Mouse (Mus musculus) liver, embryonic 16.5 days (tissue): ENCODE measurements around the gene Zpbp. TPM values are rescaled to one million over a fixed set of nuclear protein-coding genes. Genes with fewer than 3 reads are reported as not detected.
A peak's percentile ranks its signal among the peaks of the same experiment; 100 is the strongest.

ENCODE experiments used
- ATAC-seq: fragments of 200-750 bp; cut with Nextera tagmentation; 2 replicates; pipeline ENCODE4 v1.8.0; 2017; ENCODE audit warnings: low read depth, mild to moderate bottlenecking, moderate number of reproducible peaks, moderate library complexity
- H3K27ac ChIP-seq: fragments of 300-500 bp; sonication (generic); 2 replicates; pipeline ENCODE4 v1.5.1; 2014; ENCODE audit warnings: mild to moderate bottlenecking, low read length
- H3K27me3 ChIP-seq: fragments of 300-500 bp; sonication (generic); 2 replicates; pipeline ENCODE4 v1.6.1; 2014; ENCODE audit warnings: low read depth, low read length, mixed read lengths; ENCODE audit not compliant: control insufficient read depth, insufficient read depth
- H3K36me3 ChIP-seq: fragments of 300-500 bp; sonication (generic); 2 replicates; pipeline ENCODE4 v1.6.1; 2014; ENCODE audit warnings: mild to moderate bottlenecking; ENCODE audit not compliant: control insufficient read depth, insufficient read depth
- H3K4me1 ChIP-seq: fragments of 300-500 bp; sonication (generic); 2 replicates; pipeline ENCODE4 v1.6.1; 2014; ENCODE audit warnings: low read depth, low read length, mixed read lengths; ENCODE audit not compliant: control insufficient read depth
- H3K4me2 ChIP-seq: fragments of 300-500 bp; sonication (generic); 2 replicates; pipeline ENCODE4 v1.6.1; 2014; ENCODE audit warnings: low read depth, low read length, mixed read lengths
- H3K4me3 ChIP-seq: fragments of 300-500 bp; sonication (generic); 2 replicates; pipeline ENCODE4 v1.5.1; 2014; ENCODE audit warnings: low read depth, mild to moderate bottlenecking, low read length
- H3K9ac ChIP-seq: fragments of 300-500 bp; sonication (generic); 2 replicates; pipeline ENCODE4 v1.6.1; 2014; ENCODE audit warnings: low read depth, low read length
- H3K9me3 ChIP-seq: fragments of 300-500 bp; sonication (generic); replicated peaks from 2 replicates; pipeline ENCODE4 v1.6.1; 2016; ENCODE audit warnings: low read length; ENCODE audit not compliant: control insufficient read depth
- whole genome bisulfite sequencing: fragments of 180-500 bp; shearing (Covaris S2); extraction: QIAGEN DNeasy Blood & Tissue Kit; methylation state at CpG from one replicate; pipeline ENCODE4 v1.1.7; 2014; ENCODE audit not compliant: insufficient replicate concordance; 5-methylcytosine and 5-hydroxymethylcytosine counted together
- polyA plus RNA-seq: library from polyadenylated mRNA; unstranded; fragments of >200 nt; fragmentation: Nextera tagmentation; extraction: Ambion mirVana; gene quantifications from 2 replicates; pipeline ENCODE4 v1.2.1, GENCODE M21; 2015

The Zpbp gene
- 0.20 TPM in 2 replicates for polyA plus RNA-seq

DNA sequence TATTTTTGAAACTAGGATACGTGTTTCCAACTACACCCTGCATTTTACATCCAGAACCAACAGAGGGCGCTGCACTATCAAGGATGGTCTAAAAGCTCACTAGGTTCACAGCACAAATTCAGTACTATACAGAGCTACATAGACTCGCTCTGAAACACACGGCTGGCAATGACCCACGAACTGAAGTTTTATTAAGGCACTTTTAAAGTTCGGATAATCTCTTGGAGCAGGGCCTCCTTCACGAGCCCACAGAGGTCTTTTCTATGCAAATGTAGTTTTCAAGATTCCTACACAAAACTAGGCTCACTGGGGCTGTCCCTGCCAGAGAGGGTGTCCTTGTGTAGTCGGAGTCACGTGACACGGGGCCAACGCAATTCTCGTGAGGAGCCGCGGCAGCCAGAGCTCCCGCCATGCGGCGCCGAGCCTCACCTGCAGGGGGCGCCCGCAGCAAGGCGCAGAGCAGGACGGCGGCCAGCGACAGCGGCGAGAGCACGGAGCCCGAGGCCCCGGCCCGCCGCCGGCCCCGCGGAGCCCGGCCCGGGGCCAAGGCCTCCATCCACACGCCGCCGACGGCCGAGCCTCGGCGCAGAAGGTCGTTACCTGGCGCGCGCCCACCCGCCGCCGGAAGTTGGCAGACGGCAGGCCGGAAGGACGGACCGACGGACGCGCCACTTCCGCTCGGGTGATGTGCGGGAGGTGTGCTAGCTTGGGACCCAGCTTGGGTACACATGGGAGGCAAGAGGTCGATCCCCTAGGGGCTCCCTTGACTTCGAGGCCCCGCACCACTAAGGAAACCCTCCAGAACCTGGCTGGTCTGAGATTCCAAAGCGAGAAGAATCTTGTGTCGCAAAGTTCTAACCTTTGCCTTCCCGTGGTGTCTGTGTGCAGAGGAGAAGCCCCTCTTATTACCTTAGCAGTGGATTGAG, at the start of gene Zpbp, which contains the start of gene Spata48:
Gene Zpbp, minus strand, starts transcription at position 774 of the 926 bp plus-strand sequence.
Gene Spata48, plus strand, starts transcription at position 460 of the 926 bp plus-strand sequence.
- Histone ChIP-seq H3K9me3 (no peaks in the 10 kb centered on the region), H3K4me2 (peak within 1 kb of the TSS; percentile 79), H3K27ac (peak within 1 kb of the TSS; percentile 41), H3K4me3 (peak within 1 kb of the TSS; percentile 85), H3K4me1 (peaks cover 5% of the 10 kb centered on the region; the same call in 1 of the 2 replicates), H3K36me3 (no peaks in the 10 kb centered on the region), H3K27me3 (no peaks in the 10 kb centered on the region), H3K9ac (peak within 1 kb of the TSS; percentile 84)
- 2% methylated on average over 60 of the region's 66 CpGs for whole genome bisulfite sequencing
- ATAC-seq: peak; percentile 95

DNA sequence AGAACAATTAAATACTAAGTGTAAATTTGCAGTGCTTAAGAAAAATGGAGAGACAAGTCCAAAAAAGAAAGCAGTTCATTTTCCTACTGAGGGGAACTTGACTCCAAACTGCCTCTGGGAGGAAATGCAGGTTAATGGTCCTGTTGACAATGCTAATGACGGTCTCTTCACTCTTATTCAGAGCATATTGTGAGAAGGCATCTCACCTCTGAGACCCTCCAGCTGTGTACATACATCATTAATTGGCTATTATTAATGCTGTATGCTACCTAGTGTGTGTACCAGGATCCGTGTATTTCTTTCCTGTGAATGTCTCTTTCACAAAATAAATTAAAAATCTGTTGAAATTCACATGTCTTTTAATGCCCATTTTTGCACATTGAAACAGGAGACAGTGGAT, 47.2 kb upstream of the Zpbp start:
- no peak overlapping the region for H3K27ac ChIP-seq
- ATAC-seq: no peak
- WGBS: 57% methylated on average over 2 of the region's 2 CpGs
- no peaks in the 10 kb centered on the region for H3K9me3 ChIP-seq
- no peaks in the 10 kb centered on the region for H3K4me1 ChIP-seq
- H3K9ac ChIP-seq: no peak overlapping the region
- H3K4me3 ChIP-seq: no peak overlapping the region
- no peak overlapping the region for H3K4me2 ChIP-seq
- no peaks in the 10 kb centered on the region for H3K27me3 ChIP-seq
- H3K36me3 ChIP-seq: no peaks in the 10 kb centered on the region

GRCm38 (mm10) chr11:11506187-11506586, 44.0 kb upstream of the Zpbp start:
- Histone ChIP-seq H3K9ac (no peak overlapping the region), H3K4me1 (no peaks in the 10 kb centered on the region), H3K36me3 (no peaks in the 10 kb centered on the region), H3K4me3 (no peak overlapping the region), H3K27ac (no peak overlapping the region), H3K4me2 (no peak overlapping the region), H3K27me3 (no peaks in the 10 kb centered on the region), H3K9me3 (no peaks in the 10 kb centered on the region)
- no peak for ATAC-seq
- 57% methylated on average over 2 of the region's 2 CpGs for WGBS

DNA sequence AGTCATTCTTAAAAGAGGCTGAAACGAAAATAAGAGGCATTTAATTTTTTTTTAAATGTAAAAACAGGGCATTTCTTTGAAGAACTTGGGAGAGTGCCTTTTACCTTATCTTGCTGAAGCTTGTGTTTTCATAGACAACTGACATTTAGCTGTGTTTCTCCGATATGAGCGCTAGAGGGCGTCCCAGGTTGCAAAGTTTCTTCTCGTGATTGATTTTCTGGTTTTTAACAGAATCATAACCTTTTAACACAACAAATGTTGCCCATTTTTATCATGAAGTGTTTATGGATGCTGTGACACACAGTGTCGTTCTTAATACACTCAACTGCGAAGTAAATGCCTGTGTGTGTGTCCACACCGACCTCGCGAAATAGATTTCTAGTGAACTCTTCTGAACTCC, 37.7 kb upstream of the Zpbp start:
- H3K9ac ChIP-seq: no peak overlapping the region
- H3K4me1 ChIP-seq: no peaks in the 10 kb centered on the region
- H3K9me3 ChIP-seq: no peaks in the 10 kb centered on the region
- no peak overlapping the region for H3K4me3 ChIP-seq
- no peaks in the 10 kb centered on the region for H3K27me3 ChIP-seq
- no peaks in the 10 kb centered on the region for H3K36me3 ChIP-seq
- no peak for ATAC-seq
- WGBS: 21% methylated on average over 10 of the region's 10 CpGs
- no peak overlapping the region for H3K4me2 ChIP-seq
- no peak overlapping the region for H3K27ac ChIP-seq

- Histone ChIP-seq H3K27ac (no peak overlapping the region), H3K27me3 (no peaks in the 10 kb centered on the region), H3K4me3 (no peak overlapping the region), H3K9me3 (no peaks in the 10 kb centered on the region), H3K4me1 (no peaks in the 10 kb centered on the region), H3K4me2 (no peak overlapping the region), H3K9ac (no peak overlapping the region), H3K36me3 (no peaks in the 10 kb centered on the region)
- no peak for ATAC-seq
- 76% methylated on average over 2 of the region's 2 CpGs for WGBS
Measured at GRCm38 (mm10) chr11:11495697-11496096, 33.5 kb upstream of the Zpbp start.

- no peaks in the 10 kb centered on the region for H3K4me1 ChIP-seq
- no peak overlapping the region for H3K27ac ChIP-seq
- WGBS: 71% methylated on average over 5 of the region's 5 CpGs
- ATAC-seq: no peak
- H3K9ac ChIP-seq: no peak overlapping the region
- H3K36me3 ChIP-seq: no peaks in the 10 kb centered on the region
- no peak overlapping the region for H3K4me3 ChIP-seq
- no peaks in the 10 kb centered on the region for H3K9me3 ChIP-seq
- no peaks in the 10 kb centered on the region for H3K27me3 ChIP-seq
- H3K4me2 ChIP-seq: no peak overlapping the region
Measured at GRCm38 (mm10) chr11:11492044-11492443, 29.8 kb upstream of the Zpbp start.

GRCm38 (mm10) chr11:11484378-11484777, 22.2 kb upstream of the Zpbp start:
- no peak overlapping the region for H3K4me3 ChIP-seq
- no peak overlapping the region for H3K9ac ChIP-seq
- no peaks in the 10 kb centered on the region for H3K36me3 ChIP-seq
- 0 out of 2 replicates have a peak, but pooled peaks have one; percentile 45 for ATAC-seq
- no peak overlapping the region for H3K4me2 ChIP-seq
- H3K27me3 ChIP-seq: no peaks in the 10 kb centered on the region
- WGBS: 32% methylated on average over 8 of the region's 8 CpGs
- H3K4me1 ChIP-seq: no peaks in the 10 kb centered on the region
- no peaks in the 10 kb centered on the region for H3K9me3 ChIP-seq
- no peak overlapping the region for H3K27ac ChIP-seq

DNA sequence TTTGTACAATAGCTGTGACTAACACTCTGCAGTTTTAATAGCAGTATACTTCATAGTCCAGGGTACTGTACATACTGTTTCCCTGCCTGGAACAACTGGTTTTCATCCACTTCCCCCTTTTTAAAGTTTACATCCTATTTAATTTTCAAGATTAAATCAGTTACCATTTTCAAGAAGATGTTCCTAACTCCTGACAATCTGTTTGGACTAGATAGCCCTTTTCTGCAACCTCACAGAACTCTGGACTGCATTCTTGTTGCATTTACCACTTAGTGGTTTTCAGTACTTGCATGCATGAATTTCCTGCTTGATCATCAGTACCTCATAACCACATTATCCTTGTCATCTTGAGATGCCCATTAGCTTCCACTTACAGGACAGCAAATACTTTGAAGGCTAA, 6.7 kb upstream of the Zpbp start:
- H3K27ac ChIP-seq: no peak overlapping the region
- no peaks in the 10 kb centered on the region for H3K4me1 ChIP-seq
- H3K27me3 ChIP-seq: no peaks in the 10 kb centered on the region
- no peaks in the 10 kb centered on the region for H3K36me3 ChIP-seq
- H3K4me2 ChIP-seq: no peak overlapping the region
- H3K9me3 ChIP-seq: no peaks in the 10 kb centered on the region
- no peak overlapping the region for H3K9ac ChIP-seq
- H3K4me3 ChIP-seq: no peak overlapping the region
- ATAC-seq: no peak

DNA sequence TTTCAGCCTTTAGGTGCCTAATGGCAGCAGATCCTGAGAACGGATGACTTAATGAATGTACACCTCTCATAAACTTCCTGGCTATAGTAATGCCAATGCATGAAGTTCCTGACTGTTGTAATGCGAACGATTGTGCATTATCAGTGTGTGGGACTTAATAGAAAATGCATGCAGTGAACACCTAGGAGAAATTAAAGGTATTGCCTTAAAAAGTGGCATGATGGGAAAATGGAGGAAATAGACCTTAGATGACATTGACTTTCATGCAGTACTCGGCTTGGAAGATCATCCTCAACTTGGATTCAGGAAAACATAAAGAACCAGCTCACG, 318 bp upstream of the Zpbp start:
- Histone ChIP-seq H3K36me3 (no peaks in the 10 kb centered on the region), H3K4me1 (peaks cover 5% of the 10 kb centered on the region; the same call in 1 of the 2 replicates), H3K4me2 (peak overlapping the region; percentile 79), H3K9me3 (no peaks in the 10 kb centered on the region), H3K4me3 (peak overlapping the region; percentile 85), H3K9ac (peak overlapping the region; percentile 84), H3K27me3 (no peaks in the 10 kb centered on the region), H3K27ac (no peak overlapping the region)
- WGBS: 65% methylated on average over 5 of the region's 5 CpGs
- no peak for ATAC-seq
